In genomic region chr7:29836816-29837215, GRCm38 (mm10) we compare ENCODE assay signal across 1 mouse cellular context.
TF ChIP-seq lines count a peak whose summit lies in the region.

No protein-coding gene starts in this region.

TF ChIP-seq in MEL, 35 proteins besides CTCF, POLR2A, EP300 and RAD21 (continued from another document):
- TF ChIP-seq MAX (IDR thresholded peaks at IDR 0.05; ENCODE audit: low read length) (no peak), MYB (IDR thresholded peaks at IDR 0.05; ENCODE audit: low read depth, low read length) (no peak)
